Mouse (Mus musculus): ENCODE data around the gene Cd274.

The Cd274 gene

DNA sequence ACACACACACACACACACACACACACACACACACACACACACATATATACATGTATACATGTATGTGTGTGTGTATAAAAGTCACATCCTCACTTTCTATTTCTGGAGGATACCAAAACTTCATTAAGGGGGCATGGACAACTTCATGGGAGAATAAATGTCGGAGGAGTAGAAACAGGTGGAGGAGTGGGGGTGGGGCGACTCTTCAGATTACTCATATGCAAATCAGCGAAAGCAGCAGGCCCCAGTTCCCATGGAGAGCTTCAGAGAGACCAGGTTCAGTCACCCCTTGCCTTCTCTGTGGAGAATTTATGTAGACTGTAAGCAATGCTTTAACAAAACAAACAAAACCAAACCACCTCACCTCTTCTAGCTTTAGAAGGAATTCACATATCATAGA, 2.1 kb upstream of the Cd274 start:
- DNase-seq = no peak

GRCm38 (mm10) chr19:29366226-29366968, 858 bp upstream of the Cd274 start:
- no peak for DNase-seq

DNA sequence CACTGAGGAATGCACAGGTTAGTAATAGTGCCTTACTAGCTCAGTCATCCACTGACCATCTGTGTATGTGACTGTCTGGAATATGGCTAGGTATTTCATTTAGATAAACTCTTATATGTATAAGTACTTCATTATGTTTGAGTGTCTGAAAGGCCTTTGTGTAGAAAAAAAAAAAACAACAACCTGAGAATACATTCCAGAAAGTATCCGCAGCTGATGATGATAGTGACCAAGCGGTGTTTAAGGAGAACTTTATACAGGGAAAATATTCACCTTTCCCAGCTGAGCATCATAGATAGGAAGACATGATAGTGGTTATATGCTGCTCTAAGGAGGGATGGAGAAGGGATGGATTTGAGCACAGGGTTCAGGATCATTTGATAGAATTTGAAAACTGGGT, 786 bp downstream of the Cd274 start:
- DNase-seq = no peak

DNA sequence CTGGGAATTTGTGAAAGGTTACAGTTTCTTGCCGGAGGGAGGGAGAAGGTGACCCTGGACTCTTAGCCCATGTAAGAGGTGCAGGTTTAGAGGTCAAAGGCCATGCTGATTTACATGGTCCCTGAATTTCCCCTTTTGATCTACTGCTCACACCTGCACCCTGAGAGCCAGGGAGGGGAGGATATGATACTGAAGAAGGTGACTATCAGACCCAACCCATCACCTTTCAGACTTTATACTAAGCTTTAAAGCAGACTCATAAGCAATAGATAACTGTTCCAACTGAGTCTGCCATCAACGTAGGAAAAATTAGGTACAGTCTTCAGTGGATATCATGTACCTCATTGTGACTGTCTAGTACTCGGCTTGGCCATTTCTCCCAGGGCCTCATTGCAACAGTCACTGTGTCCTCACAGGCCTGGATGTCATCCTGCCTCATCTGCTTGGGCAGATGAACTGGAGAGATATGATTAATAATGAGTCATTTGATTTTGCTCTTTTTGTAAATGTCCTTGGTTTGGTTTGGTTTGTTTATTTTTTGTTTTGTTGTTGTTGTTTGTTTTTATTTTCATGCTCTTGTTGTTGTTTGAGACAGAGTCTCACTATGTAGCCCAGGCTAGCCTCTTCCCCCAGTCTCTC, 1.5 kb downstream of the Cd274 start:
- no peak for DNase-seq

DNA sequence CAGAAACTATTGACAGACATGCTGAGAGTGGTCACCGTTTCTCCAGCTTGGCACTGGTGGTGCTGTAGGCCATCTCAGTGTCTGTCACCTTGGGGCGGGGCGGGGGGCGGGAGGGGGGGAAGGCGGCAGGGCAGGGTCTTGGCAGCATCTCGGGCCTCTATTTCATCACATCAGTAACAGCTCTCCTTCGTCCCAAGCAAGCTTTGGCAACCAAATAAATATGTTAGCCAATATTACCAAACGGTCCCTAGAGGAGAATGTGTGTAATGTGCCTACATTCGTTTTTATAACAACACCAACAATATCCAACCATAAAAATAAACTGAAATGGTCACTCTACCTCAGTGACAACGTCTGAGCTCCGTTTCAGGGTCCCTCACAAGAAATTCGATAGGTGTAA, 2.9 kb downstream of the Cd274 start:
- no peak for DNase-seq

DNA sequence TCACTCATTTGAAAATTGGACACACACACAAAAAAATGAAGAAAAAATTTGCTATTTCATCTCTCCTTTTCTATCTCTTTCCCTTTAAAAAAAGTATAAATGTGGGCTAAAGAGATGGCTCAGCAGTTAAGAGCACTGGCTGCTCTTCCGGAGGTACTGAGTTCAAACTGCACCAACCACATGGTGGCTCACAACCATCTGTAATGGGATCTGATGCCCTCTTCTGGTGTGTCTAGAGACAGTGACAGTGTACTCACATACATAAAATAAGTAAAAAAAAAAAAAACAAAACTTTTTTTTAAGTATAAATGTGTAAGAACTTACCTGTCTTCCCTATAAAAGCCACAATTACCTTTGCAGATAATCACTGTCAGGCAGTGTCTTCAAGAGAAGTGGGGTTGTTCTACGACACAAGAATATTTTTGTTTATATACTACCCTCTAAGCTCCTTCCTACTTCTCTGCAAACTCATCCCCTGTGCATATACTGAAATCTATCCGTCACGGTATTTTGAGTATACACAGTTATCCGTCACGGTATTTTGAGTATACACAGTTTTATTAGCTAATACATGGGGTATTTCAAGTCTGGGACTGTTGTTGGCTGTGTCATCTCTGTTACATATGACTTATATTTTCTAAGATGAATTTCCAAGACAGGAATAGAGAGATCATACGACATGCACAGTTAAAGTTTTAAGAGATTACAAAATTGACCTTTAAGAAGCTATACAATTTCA, 3.5 kb downstream of the Cd274 start:
- no peak for DNase-seq

DNA sequence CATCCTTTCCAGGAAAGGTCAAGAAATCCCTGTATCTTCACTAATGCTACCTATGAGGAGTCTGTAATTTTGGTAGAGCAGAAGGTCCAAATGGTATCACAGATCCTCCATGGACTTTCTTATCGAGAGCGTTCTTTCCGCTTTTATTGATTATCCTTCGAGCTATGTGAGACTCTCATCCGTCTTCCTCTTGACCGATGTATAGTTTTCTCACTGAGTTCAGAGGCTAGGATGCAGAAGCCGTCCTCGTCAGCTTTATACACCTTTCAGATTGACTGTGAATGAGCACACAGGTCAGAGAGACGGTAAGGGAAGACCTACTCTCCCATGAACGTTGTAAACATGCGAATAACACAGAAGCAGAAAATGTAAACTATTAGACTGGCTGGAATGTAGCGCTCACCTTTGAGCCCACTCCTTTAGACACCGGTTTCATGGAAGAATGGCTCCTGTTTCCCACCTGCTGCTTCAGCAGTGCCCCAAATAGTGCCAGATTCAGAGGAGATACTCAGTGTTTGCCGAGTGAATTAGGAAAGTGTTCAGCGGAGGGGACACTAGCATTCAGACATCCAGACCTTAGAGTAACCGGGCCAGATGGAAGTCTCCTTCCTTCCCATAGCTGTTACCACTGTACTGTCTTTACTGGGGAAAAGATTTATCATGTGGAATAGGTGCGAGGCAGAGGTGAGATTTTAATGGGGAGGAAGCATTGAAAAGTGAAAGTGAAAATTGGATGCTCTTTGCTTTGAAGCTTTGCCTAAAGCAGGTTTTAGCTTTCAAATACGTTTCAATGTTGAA, 4.2 kb downstream of the Cd274 start:
- DNase-seq = no peak

DNA sequence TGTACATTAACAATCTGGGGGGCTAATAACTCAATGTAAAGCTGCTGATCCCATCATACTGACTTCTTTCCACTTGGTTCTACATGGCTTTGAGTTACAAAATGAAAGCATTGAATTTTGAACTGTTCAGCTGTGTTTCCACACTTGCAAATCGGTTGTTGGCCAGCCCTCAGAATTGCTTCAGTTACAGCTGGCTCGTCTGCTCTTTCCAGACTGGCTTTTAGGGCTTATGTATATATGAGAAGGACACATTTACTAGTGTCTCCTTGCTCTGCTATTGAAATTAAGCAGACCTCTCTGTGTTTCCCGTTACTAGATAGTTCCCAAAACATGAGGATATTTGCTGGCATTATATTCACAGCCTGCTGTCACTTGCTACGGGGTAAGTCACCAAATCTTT, 4.9 kb downstream of the Cd274 start:
- DNase-seq = no peak

DNA sequence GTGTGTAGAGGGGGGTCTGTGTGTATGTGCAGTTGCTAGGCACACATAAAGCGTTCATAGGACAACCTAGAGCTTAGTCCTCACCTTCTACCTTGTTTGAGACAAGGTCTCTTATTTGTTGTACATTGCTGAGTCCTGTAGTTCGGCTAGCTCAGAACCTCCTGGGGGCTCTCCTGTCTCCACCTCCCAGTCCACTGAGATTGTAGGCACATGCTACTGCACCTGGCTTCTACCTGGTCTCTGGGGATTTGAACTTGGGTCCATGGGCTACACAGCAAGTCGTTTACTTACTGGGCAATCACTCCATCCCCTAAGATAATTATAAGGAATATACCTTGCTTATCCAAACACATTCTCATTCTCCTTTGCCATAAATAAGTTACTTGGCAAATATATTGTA, 5.4 kb downstream of the Cd274 start:
- no peak for DNase-seq

DNA sequence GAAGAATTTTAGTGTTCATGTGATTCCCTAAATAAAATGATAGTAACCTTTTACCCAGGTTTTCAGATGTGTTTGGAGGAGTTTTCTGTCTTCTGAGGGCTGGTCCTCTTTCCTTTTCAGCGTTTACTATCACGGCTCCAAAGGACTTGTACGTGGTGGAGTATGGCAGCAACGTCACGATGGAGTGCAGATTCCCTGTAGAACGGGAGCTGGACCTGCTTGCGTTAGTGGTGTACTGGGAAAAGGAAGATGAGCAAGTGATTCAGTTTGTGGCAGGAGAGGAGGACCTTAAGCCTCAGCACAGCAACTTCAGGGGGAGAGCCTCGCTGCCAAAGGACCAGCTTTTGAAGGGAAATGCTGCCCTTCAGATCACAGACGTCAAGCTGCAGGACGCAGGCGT, 6.2 kb downstream of the Cd274 start:
- DNase-seq = no peak

DNA sequence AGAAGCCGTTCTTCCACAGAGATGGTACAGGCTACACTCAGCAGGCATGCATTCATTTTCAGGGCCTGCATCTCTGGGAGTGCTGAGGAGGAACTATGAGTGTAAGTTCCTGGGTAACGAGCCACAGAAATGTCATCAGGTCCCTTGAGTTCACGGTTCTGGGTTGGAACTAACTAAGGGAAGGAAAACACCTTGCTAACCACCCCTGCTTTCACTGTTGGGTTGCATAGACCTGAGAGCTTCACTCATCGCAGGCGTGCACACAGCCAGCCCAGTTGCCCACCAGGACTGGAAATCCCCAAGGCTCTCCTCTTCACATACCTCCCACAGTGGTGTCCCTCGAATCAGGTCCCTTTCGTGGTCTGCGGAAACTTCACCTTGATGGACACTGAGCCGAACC, 7.7 kb downstream of the Cd274 start:
- no peak for DNase-seq

- DNase-seq = no peak
These were observed 9.1 kb downstream of the Cd274 start for GRCm38 (mm10) chr19:29376382-29376781.

GRCm38 (mm10) chr19:29379839-29380603, 12.8 kb downstream of the Cd274 start:
- no peak for DNase-seq

GRCm38 (mm10) chr19:29383368-29383767, 16.1 kb downstream of the Cd274 start:
- no peak for DNase-seq

- no peak for DNase-seq
These were observed 17.2 kb downstream of the Cd274 start for GRCm38 (mm10) chr19:29384412-29384811.

- DNase-seq = no peak
These were observed 17.7 kb downstream of the Cd274 start for GRCm38 (mm10) chr19:29384994-29385393.

- DNase-seq = no peak
These were observed 18.6 kb downstream of the Cd274 start for GRCm38 (mm10) chr19:29385822-29386221.

GRCm38 (mm10) chr19:29388818-29389217, 21.6 kb downstream of the Cd274 start:
- DNase-seq = no peak

GRCm38 (mm10) chr19:29390483-29390882, 23.2 kb downstream of the Cd274 start:
- DNase-seq = no peak

GRCm38 (mm10) chr19:29391279-29391678, 24.0 kb downstream of the Cd274 start:
- no peak for DNase-seq

- no peak for DNase-seq
These were observed 26.1 kb downstream of the Cd274 start for GRCm38 (mm10) chr19:29393333-29393732.

DNA sequence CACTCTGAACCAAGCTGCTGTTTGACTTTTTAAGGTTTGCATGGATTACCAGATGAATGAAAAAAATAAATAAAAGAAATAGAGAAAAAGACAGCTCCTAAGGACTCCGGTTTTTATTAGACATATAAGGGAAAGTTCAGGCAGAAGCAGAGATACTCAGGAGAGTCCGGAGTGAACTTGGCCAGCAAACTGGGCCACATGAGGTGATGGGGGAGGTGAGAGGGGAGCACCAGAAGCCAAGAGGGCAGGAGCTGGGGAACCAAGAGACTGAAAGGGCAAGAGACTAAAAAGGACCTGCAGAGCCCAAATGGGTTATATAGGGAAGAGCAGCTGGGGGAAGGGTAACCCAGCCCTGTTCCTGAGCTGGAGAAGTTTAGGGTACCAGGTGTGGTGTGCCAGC, 27.5 kb downstream of the Cd274 start:
- DNase-seq = no peak

All from cerebellum, adult 18-20 months (tissue).